Mouse (Mus musculus) forebrain, embryonic 14.5 days (tissue): ENCODE data around the gene Gm5426. TPM values are rescaled to one million over a fixed set of nuclear protein-coding genes. Genes with fewer than 3 reads are reported as not detected.

Source experiments
- ATAC-seq: fragments of 200-750 bp; cut with Nextera tagmentation; 2 replicates; pipeline ENCODE4 v1.8.0; 2017; ENCODE audit warnings: mild to moderate bottlenecking, moderate library complexity
- DNase-seq: peaks from one replicate; pipeline ENCODE4 v3.0.0-alpha.2; 2015; ENCODE audit warnings: low spot score
- H3K27ac ChIP-seq: fragments of 300-500 bp; sonication (generic); 2 replicates; pipeline ENCODE4 v1.5.1; 2014; ENCODE audit warnings: low read depth, mild to moderate bottlenecking, control low read depth, low read length, moderate library complexity
- H3K27me3 ChIP-seq: fragments of 300-500 bp; sonication (generic); replicated peaks from 2 replicates; pipeline ENCODE4 v1.6.1; 2014; ENCODE audit warnings: low read length, control low read depth, mixed read lengths; ENCODE audit not compliant: control insufficient read depth, insufficient read depth
- H3K36me3 ChIP-seq: fragments of 300-500 bp; sonication (generic); 2 replicates; pipeline ENCODE4 v1.6.1; 2014; ENCODE audit warnings: low read length, control low read depth; ENCODE audit not compliant: control insufficient read depth, insufficient read depth
- H3K4me1 ChIP-seq: fragments of 300-500 bp; sonication (generic); 2 replicates; pipeline ENCODE4 v1.6.1; 2014; ENCODE audit warnings: antibody characterized with exemption, low read length, control low read depth; ENCODE audit not compliant: control insufficient read depth, insufficient read depth
- H3K4me2 ChIP-seq: fragments of 300-500 bp; sonication (generic); 2 replicates; pipeline ENCODE4 v1.6.1; 2014; ENCODE audit warnings: mild to moderate bottlenecking, control low read depth, low read length
- H3K4me3 ChIP-seq: fragments of 300-500 bp; sonication (generic); 2 replicates; pipeline ENCODE4 v1.5.1; 2014; ENCODE audit warnings: low read depth, low read length, control low read depth
- H3K9ac ChIP-seq: fragments of 300-500 bp; sonication (generic); 2 replicates; pipeline ENCODE4 v1.6.1; 2014; ENCODE audit warnings: mild to moderate bottlenecking, low read length, control low read depth, moderate library complexity
- H3K9me3 ChIP-seq: fragments of 300-500 bp; sonication (generic); replicated peaks from 2 replicates; pipeline ENCODE4 v1.6.1; 2016; ENCODE audit warnings: low read length, control low read depth, mixed read lengths; ENCODE audit not compliant: control insufficient read depth
- WGBS: fragments of 180-500 bp; shearing (Covaris S2); extraction: QIAGEN DNeasy Blood & Tissue Kit; methylation state at CpG from one replicate; pipeline ENCODE4 v1.1.7; 2014; 5-methylcytosine and 5-hydroxymethylcytosine counted together
- polyA plus RNA-seq: library from polyadenylated mRNA; unstranded; fragments of >200 nt; fragmentation: Nextera tagmentation; extraction: Ambion mirVana; gene quantifications from 2 replicates; pipeline ENCODE4 v1.2.1, GENCODE M21; 2014

Gene Gm5426
- polyA plus RNA-seq, 1 experiment from 2014 or later = not detected

GRCm38 (mm10) chr10:96105124-96105523 is 31.3 kb upstream of the Gm5426 start:
- Histone ChIP-seq H3K9ac (no peak overlapping the region), H3K36me3 (no peaks in the 10 kb centered on the region), H3K27me3 (no peaks in the 10 kb centered on the region), H3K9me3 (no peaks in the 10 kb centered on the region), H3K27ac (no peak overlapping the region), H3K4me1 (no peaks in the 10 kb centered on the region), H3K4me3 (no peak overlapping the region), H3K4me2 (no peak overlapping the region)
- WGBS = 82% methylated on average over 2 of the region's 2 CpGs
- ATAC-seq (no peak), DNase-seq (no peak)

- Histone ChIP-seq H3K9me3 (no peaks in the 10 kb centered on the region), H3K4me3 (no peak overlapping the region), H3K4me2 (no peak overlapping the region), H3K27ac (no peak overlapping the region), H3K4me1 (no peaks in the 10 kb centered on the region), H3K36me3 (no peaks in the 10 kb centered on the region), H3K9ac (no peak overlapping the region), H3K27me3 (no peaks in the 10 kb centered on the region)
- 76% methylated on average over 4 of the region's 4 CpGs for WGBS
- ATAC-seq (no peak), DNase-seq (no peak)
These were observed 29.3 kb upstream of the Gm5426 start for GRCm38 (mm10) chr10:96106972-96107720.

- 77% methylated on average over 1 of the region's 1 CpGs for WGBS
- H3K9me3 ChIP-seq = no peaks in the 10 kb centered on the region
- no peak for DNase-seq
- no peaks in the 10 kb centered on the region for H3K4me1 ChIP-seq
- no peaks in the 10 kb centered on the region for H3K27me3 ChIP-seq
- H3K36me3 ChIP-seq = no peaks in the 10 kb centered on the region
- H3K9ac ChIP-seq = no peak overlapping the region
- no peak overlapping the region for H3K4me3 ChIP-seq
- H3K27ac ChIP-seq = no peak overlapping the region
- ATAC-seq = no peak
- H3K4me2 ChIP-seq = no peak overlapping the region
These were observed 28.6 kb upstream of the Gm5426 start for GRCm38 (mm10) chr10:96107825-96108224.

- no peaks in the 10 kb centered on the region for H3K9me3 ChIP-seq
- ATAC-seq = no peak
- WGBS = 88% methylated on average over 3 of the region's 3 CpGs
- no peaks in the 10 kb centered on the region for H3K4me1 ChIP-seq
- H3K36me3 ChIP-seq = no peaks in the 10 kb centered on the region
- H3K4me3 ChIP-seq = no peak overlapping the region
- no peaks in the 10 kb centered on the region for H3K27me3 ChIP-seq
- H3K4me2 ChIP-seq = no peak overlapping the region
- H3K9ac ChIP-seq = no peak overlapping the region
- H3K27ac ChIP-seq = no peak overlapping the region
- no peak for DNase-seq
These were observed 21.1 kb upstream of the Gm5426 start for GRCm38 (mm10) chr10:96115325-96115724.

- Histone ChIP-seq H3K4me2 (no peak overlapping the region), H3K4me1 (no peaks in the 10 kb centered on the region), H3K4me3 (no peak overlapping the region), H3K9ac (no peak overlapping the region), H3K27ac (no peak overlapping the region), H3K27me3 (no peaks in the 10 kb centered on the region), H3K9me3 (no peaks in the 10 kb centered on the region), H3K36me3 (no peaks in the 10 kb centered on the region)
- WGBS = 85% methylated on average over 2 of the region's 2 CpGs
- no peak for ATAC-seq
- DNase-seq = no peak
These were observed 15.6 kb upstream of the Gm5426 start for GRCm38 (mm10) chr10:96120821-96121220.

GRCm38 (mm10) chr10:96121249-96122010 is 15.0 kb upstream of the Gm5426 start:
- H3K36me3 ChIP-seq = no peaks in the 10 kb centered on the region
- no peaks in the 10 kb centered on the region for H3K4me1 ChIP-seq
- ATAC-seq (no peak), DNase-seq (peak; percentile 25)
- no peak overlapping the region for H3K27ac ChIP-seq
- no peak overlapping the region for H3K9ac ChIP-seq
- H3K9me3 ChIP-seq = no peaks in the 10 kb centered on the region
- H3K4me3 ChIP-seq = no peak overlapping the region
- H3K4me2 ChIP-seq = no peak overlapping the region
- 78% methylated on average over 4 of the region's 4 CpGs for WGBS
- no peaks in the 10 kb centered on the region for H3K27me3 ChIP-seq

- no peaks in the 10 kb centered on the region for H3K4me1 ChIP-seq
- DNase-seq (no peak), ATAC-seq (no peak)
- no peaks in the 10 kb centered on the region for H3K27me3 ChIP-seq
- no peak overlapping the region for H3K27ac ChIP-seq
- no peaks in the 10 kb centered on the region for H3K9me3 ChIP-seq
- H3K4me2 ChIP-seq = no peak overlapping the region
- H3K36me3 ChIP-seq = no peaks in the 10 kb centered on the region
- 89% methylated on average over 5 of the region's 5 CpGs for WGBS
- no peak overlapping the region for H3K9ac ChIP-seq
- no peak overlapping the region for H3K4me3 ChIP-seq
These were observed 12.5 kb upstream of the Gm5426 start for GRCm38 (mm10) chr10:96123885-96124284.

GRCm38 (mm10) chr10:96124290-96124689 is 12.1 kb upstream of the Gm5426 start:
- Histone ChIP-seq H3K27ac (no peak overlapping the region), H3K36me3 (no peaks in the 10 kb centered on the region), H3K9ac (no peak overlapping the region), H3K27me3 (no peaks in the 10 kb centered on the region), H3K4me3 (no peak overlapping the region), H3K4me2 (no peak overlapping the region), H3K4me1 (no peaks in the 10 kb centered on the region), H3K9me3 (no peaks in the 10 kb centered on the region)
- 91% methylated on average over 1 of the region's 1 CpGs for WGBS
- no peak for DNase-seq
- ATAC-seq = no peak
